Mouse (Mus musculus) stomach, embryonic 14.5 days (tissue): ENCODE results near the gene Tenm4. TPM values are rescaled to one million over a fixed set of nuclear protein-coding genes. Genes with fewer than 3 reads are reported as not detected.

Source experiments
- ATAC-seq: fragments of 200-750 bp; cut with Nextera tagmentation; 2 replicates; pipeline ENCODE4 v1.8.0; 2017; ENCODE audit warnings: low read depth, moderate TSS enrichment; ENCODE audit not compliant: insufficient number of reproducible peaks, insufficient read depth, low FRiP score
- H3K27ac ChIP-seq: fragments of 300-500 bp; sonication (generic); 2 replicates; pipeline ENCODE4 v1.5.1; 2014; ENCODE audit warnings: mild to moderate bottlenecking, low read length, moderate library complexity, mixed read lengths
- H3K27me3 ChIP-seq: fragments of 300-500 bp; sonication (generic); 2 replicates; pipeline ENCODE4 v1.6.1; 2014; ENCODE audit warnings: low read length, control low read depth, mixed read lengths; ENCODE audit not compliant: control insufficient read depth, insufficient read depth
- H3K36me3 ChIP-seq: fragments of 300-500 bp; sonication (generic); 2 replicates; pipeline ENCODE4 v1.6.1; 2014; ENCODE audit warnings: mild to moderate bottlenecking, control low read depth, low read length, moderate library complexity, mixed read lengths; ENCODE audit not compliant: control insufficient read depth, insufficient read depth
- H3K4me1 ChIP-seq: fragments of 300-500 bp; sonication (generic); 2 replicates; pipeline ENCODE4 v1.6.1; 2014; ENCODE audit warnings: low read length, control low read depth, mixed read lengths; ENCODE audit not compliant: control insufficient read depth, insufficient read depth
- H3K4me2 ChIP-seq: fragments of 300-500 bp; sonication (generic); replicated peaks from 2 replicates; pipeline ENCODE4 v1.6.1; 2014; ENCODE audit warnings: low read depth, low read length, control low read depth
- H3K4me3 ChIP-seq: fragments of 300-500 bp; sonication (generic); 2 replicates; pipeline ENCODE4 v1.5.1; 2014; ENCODE audit warnings: low read depth, low read length, control low read depth
- H3K9ac ChIP-seq: fragments of 300-500 bp; sonication (generic); replicated peaks from 2 replicates; pipeline ENCODE4 v1.6.1; 2014; ENCODE audit warnings: low read depth, mild to moderate bottlenecking, control low read depth, low read length, moderate library complexity, mixed read lengths
- H3K9me3 ChIP-seq: fragments of 300-500 bp; sonication (generic); 2 replicates; pipeline ENCODE4 v1.6.1; 2016; ENCODE audit warnings: low read depth, low read length, control low read depth; ENCODE audit not compliant: control insufficient read depth
- WGBS: fragments of 180-500 bp; shearing (Covaris S2); extraction: QIAGEN DNeasy Blood & Tissue Kit; methylation state at CpG from one replicate; pipeline ENCODE4 v1.1.7; 2014; 5-methylcytosine and 5-hydroxymethylcytosine counted together
- polyA plus RNA-seq: library from polyadenylated mRNA; unstranded; fragments of >200 nt; fragmentation: Nextera tagmentation; extraction: Ambion mirVana; gene quantifications from 2 replicates; pipeline ENCODE4 v1.2.1, GENCODE M21; 2014

Gene Tenm4
- polyA plus RNA-seq, 1 experiment from 2014 or later: 28.8 TPM

- H3K4me3 ChIP-seq: no peak overlapping the region
- 81% methylated on average over 9 of the region's 9 CpGs for WGBS
- H3K4me2 ChIP-seq: no peak overlapping the region
- no peaks in the 10 kb centered on the region for H3K4me1 ChIP-seq
- H3K9ac ChIP-seq: no peak overlapping the region
- no peak overlapping the region for H3K27ac ChIP-seq
- no peaks in the 10 kb centered on the region for H3K36me3 ChIP-seq
- no peaks in the 10 kb centered on the region for H3K9me3 ChIP-seq
- H3K27me3 ChIP-seq: no peaks in the 10 kb centered on the region
- ATAC-seq: no peak
Measured at GRCm38 (mm10) chr7:96480351-96480983, 309.4 kb downstream of the Tenm4 start.

- H3K27ac ChIP-seq: no peak overlapping the region
- H3K9me3 ChIP-seq: no peaks in the 10 kb centered on the region
- no peak overlapping the region for H3K9ac ChIP-seq
- no peaks in the 10 kb centered on the region for H3K4me1 ChIP-seq
- ATAC-seq: no peak
- 72% methylated on average over 8 of the region's 8 CpGs for WGBS
- H3K4me3 ChIP-seq: no peak overlapping the region
- H3K27me3 ChIP-seq: no peaks in the 10 kb centered on the region
- no peaks in the 10 kb centered on the region for H3K36me3 ChIP-seq
- no peak overlapping the region for H3K4me2 ChIP-seq
Measured at GRCm38 (mm10) chr7:96482953-96483352, 311.9 kb downstream of the Tenm4 start.

- H3K27me3 ChIP-seq: no peaks in the 10 kb centered on the region
- no peak overlapping the region for H3K4me2 ChIP-seq
- H3K4me1 ChIP-seq: no peaks in the 10 kb centered on the region
- H3K9me3 ChIP-seq: no peaks in the 10 kb centered on the region
- WGBS: 78% methylated on average over 1 of the region's 1 CpGs
- H3K27ac ChIP-seq: no peak overlapping the region
- no peak overlapping the region for H3K4me3 ChIP-seq
- H3K36me3 ChIP-seq: no peaks in the 10 kb centered on the region
- no peak for ATAC-seq
- H3K9ac ChIP-seq: no peak overlapping the region
Measured at GRCm38 (mm10) chr7:96484006-96484581, 313.0 kb downstream of the Tenm4 start.

- H3K27ac ChIP-seq: no peak overlapping the region
Measured at GRCm38 (mm10) chr7:96489348-96490076, 318.5 kb downstream of the Tenm4 start.

GRCm38 (mm10) chr7:96491896-96492295 is 320.9 kb downstream of the Tenm4 start:
- H3K4me1 ChIP-seq: peaks cover 8% of the 10 kb centered on the region; the same call in 1 of the 2 replicates
- H3K27ac ChIP-seq: no peak overlapping the region

More at GRCm38 (mm10) chr7:96489348-96490076, 318.5 kb downstream of the Tenm4 start:
- 82% methylated on average over 6 of the region's 6 CpGs for WGBS
- peaks cover 8% of the 10 kb centered on the region; the same call in 1 of the 2 replicates for H3K4me1 ChIP-seq
- no peak overlapping the region for H3K4me3 ChIP-seq
- no peak for ATAC-seq
- no peak overlapping the region for H3K4me2 ChIP-seq
- H3K9ac ChIP-seq: no peak overlapping the region
- H3K27me3 ChIP-seq: no peaks in the 10 kb centered on the region
- no peaks in the 10 kb centered on the region for H3K9me3 ChIP-seq
- no peaks in the 10 kb centered on the region for H3K36me3 ChIP-seq

GRCm38 (mm10) chr7:96492696-96493095 is 321.6 kb downstream of the Tenm4 start:
- H3K4me1 ChIP-seq: peaks cover 8% of the 10 kb centered on the region; the same call in 1 of the 2 replicates
- no peak overlapping the region for H3K4me2 ChIP-seq
- no peak overlapping the region for H3K4me3 ChIP-seq
- no peak for ATAC-seq
- no peaks in the 10 kb centered on the region for H3K27me3 ChIP-seq
- no peak overlapping the region for H3K27ac ChIP-seq
- H3K9ac ChIP-seq: no peak overlapping the region
- WGBS: 88% methylated on average over 7 of the region's 7 CpGs
- no peaks in the 10 kb centered on the region for H3K9me3 ChIP-seq
- H3K36me3 ChIP-seq: no peaks in the 10 kb centered on the region

More at GRCm38 (mm10) chr7:96491896-96492295, 320.9 kb downstream of the Tenm4 start:
- H3K9ac ChIP-seq: no peak overlapping the region
- ATAC-seq: no peak
- no peaks in the 10 kb centered on the region for H3K27me3 ChIP-seq
- no peaks in the 10 kb centered on the region for H3K9me3 ChIP-seq
- 40% methylated on average over 2 of the region's 2 CpGs for WGBS
- H3K4me3 ChIP-seq: no peak overlapping the region
- H3K4me2 ChIP-seq: no peak overlapping the region
- no peaks in the 10 kb centered on the region for H3K36me3 ChIP-seq

- no peak for ATAC-seq
- H3K27me3 ChIP-seq: no peaks in the 10 kb centered on the region
Measured at GRCm38 (mm10) chr7:96494057-96494456, 323.0 kb downstream of the Tenm4 start.

GRCm38 (mm10) chr7:96500108-96500507 is 329.1 kb downstream of the Tenm4 start:
- Histone ChIP-seq H3K4me2 (no peak overlapping the region), H3K9me3 (no peaks in the 10 kb centered on the region), H3K36me3 (no peaks in the 10 kb centered on the region), H3K4me3 (no peak overlapping the region), H3K9ac (no peak overlapping the region), H3K4me1 (no peaks in the 10 kb centered on the region), H3K27me3 (no peaks in the 10 kb centered on the region), H3K27ac (no peak overlapping the region)
- WGBS: 96% methylated on average over 5 of the region's 5 CpGs
- ATAC-seq: no peak

More at GRCm38 (mm10) chr7:96494057-96494456, 323.0 kb downstream of the Tenm4 start:
- Histone ChIP-seq H3K9me3 (no peaks in the 10 kb centered on the region), H3K4me3 (no peak overlapping the region), H3K4me2 (no peak overlapping the region), H3K36me3 (no peaks in the 10 kb centered on the region), H3K9ac (no peak overlapping the region), H3K4me1 (peaks cover 8% of the 10 kb centered on the region; the same call in 1 of the 2 replicates), H3K27ac (no peak overlapping the region)
- WGBS: 60% methylated on average over 16 of the region's 16 CpGs
